Mouse (Mus musculus) mature B cell (primary cell): ENCODE results near the gene Krtcap2.
"Not testable (repeated sequence)": the region's sequence is repeated elsewhere in the genome, so short reads cannot be mapped to it uniquely, and the experiment has no call there.

Experiments used
- in situ Hi-C: fragments of 300-500 bp; cut with MboI; formaldehyde crosslinking; loops from 2 replicates; pipeline ENCODE4 v1.14.3; 2019

The Krtcap2 gene

GRCm38 (mm10) chr3:89245688-89246171 is at the start of gene Krtcap2:
Gene Krtcap2, plus strand, starts transcription at chr3:89245966.
- in situ Hi-C loops: loop anchor here (5.0 kb wide), 1 partner anchor 52 kb away; no protein-coding TSS in a partner anchor

GRCm38 (mm10) chr3:89195979-89196877 is 49.5 kb upstream of the Krtcap2 start:
- in situ Hi-C loops: no loop called here

GRCm38 (mm10) chr3:89199839-89200238 is 45.9 kb upstream of the Krtcap2 start:
- in situ Hi-C loops: no loop called here

- in situ Hi-C loops: no loop called here
Measured at GRCm38 (mm10) chr3:89202253-89203141, 43.3 kb upstream of the Krtcap2 start, which contains the start of gene Gba. Gene Gba, plus strand, starts transcription at chr3:89202928.

- in situ Hi-C loops: no loop called here
Measured at GRCm38 (mm10) chr3:89203142-89203514, 42.6 kb upstream of the Krtcap2 start.

GRCm38 (mm10) chr3:89206079-89206478 is 39.7 kb upstream of the Krtcap2 start:
- in situ Hi-C loops: no loop called here

- in situ Hi-C loops: no loop called here
Measured at GRCm38 (mm10) chr3:89206695-89207094, 39.1 kb upstream of the Krtcap2 start.

- in situ Hi-C loops: no loop called here
Measured at GRCm38 (mm10) chr3:89208075-89208657, 37.6 kb upstream of the Krtcap2 start.

GRCm38 (mm10) chr3:89208736-89209135 is 37.0 kb upstream of the Krtcap2 start:
- in situ Hi-C loops: no loop called here

GRCm38 (mm10) chr3:89209731-89210130 is 36.0 kb upstream of the Krtcap2 start:
- in situ Hi-C loops: no loop called here

- in situ Hi-C loops: no loop called here
Measured at GRCm38 (mm10) chr3:89210162-89210561, 35.6 kb upstream of the Krtcap2 start.

- in situ Hi-C loops: no loop called here
Measured at GRCm38 (mm10) chr3:89210731-89211130, 35.0 kb upstream of the Krtcap2 start.

- in situ Hi-C loops: no loop called here
Measured at GRCm38 (mm10) chr3:89213803-89214530, 31.8 kb upstream of the Krtcap2 start.

GRCm38 (mm10) chr3:89214681-89215411 is 30.9 kb upstream of the Krtcap2 start, which contains the start of gene Thbs3:
Gene Thbs3, plus strand, starts transcription at chr3:89215180.
- in situ Hi-C loops: no loop called here

GRCm38 (mm10) chr3:89215853-89216252 is 29.9 kb upstream of the Krtcap2 start:
- in situ Hi-C loops: no loop called here

GRCm38 (mm10) chr3:89216407-89216806 is 29.4 kb upstream of the Krtcap2 start:
- in situ Hi-C loops: not testable (repeated sequence)

- in situ Hi-C loops: no loop called here
Measured at GRCm38 (mm10) chr3:89218271-89218670, 27.5 kb upstream of the Krtcap2 start.

GRCm38 (mm10) chr3:89219546-89219945 is 26.2 kb upstream of the Krtcap2 start:
- in situ Hi-C loops: no loop called here

GRCm38 (mm10) chr3:89221167-89221566 is 24.6 kb upstream of the Krtcap2 start:
- in situ Hi-C loops: no loop called here

GRCm38 (mm10) chr3:89224796-89225195 is 21.0 kb upstream of the Krtcap2 start:
- in situ Hi-C loops: no loop called here
